Mouse (Mus musculus): Measurements from ENCODE around the gene Brox. TPM values are rescaled to one million over a fixed set of nuclear protein-coding genes. Genes with fewer than 3 reads are reported as not detected.

Gene Brox
- polyA plus RNA-seq, 1 experiment: 22.6 TPM

DNA sequence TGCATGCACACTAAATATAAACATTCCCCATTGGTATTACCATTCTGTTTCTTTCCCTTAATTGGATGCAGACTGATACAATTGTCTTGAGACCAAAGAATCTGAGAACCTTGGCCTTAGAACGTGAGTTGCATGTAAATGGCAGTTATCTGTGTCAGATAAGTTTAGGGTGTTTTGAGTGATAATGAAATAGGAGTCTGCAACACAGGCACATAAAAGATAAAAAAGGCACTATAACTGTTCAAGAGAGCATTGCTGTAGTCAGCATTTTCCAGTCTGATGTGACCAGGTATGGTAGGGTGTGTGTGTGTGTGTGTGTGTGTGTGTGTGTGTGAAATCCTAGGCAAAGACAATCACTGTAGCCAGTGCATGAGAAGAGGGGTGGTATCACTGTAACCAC, 48.9 kb downstream of the Brox start:
- Histone ChIP-seq H3K4me3 (ENCODE audit: insufficient read depth, low read depth, low read length) (no peak overlapping the region), H3K27ac (replicated peaks; ENCODE audit: low read depth, low read length) (no peak overlapping the region)

DNA sequence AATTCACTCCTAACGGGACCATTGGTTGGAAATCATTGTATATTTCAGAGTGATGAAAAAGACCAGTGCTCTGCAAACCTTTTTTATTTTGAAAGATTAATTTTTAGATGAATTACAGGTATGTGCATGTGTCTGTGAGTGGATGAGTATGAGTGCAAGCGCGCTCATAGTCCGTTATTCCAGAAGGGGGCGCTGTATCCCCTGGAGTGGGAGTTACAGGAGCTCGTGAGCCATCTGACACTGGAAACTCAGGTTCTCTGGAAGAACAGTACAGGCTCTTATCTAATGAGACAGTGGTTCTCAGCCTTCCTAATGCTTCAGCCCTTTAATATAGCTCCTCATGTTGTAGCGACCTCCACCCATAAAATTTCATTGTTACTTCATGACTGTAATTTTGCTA, 53.8 kb downstream of the Brox start:
- Histone ChIP-seq H3K4me1 (ENCODE audit: control insufficient read depth, insufficient read depth, insufficient read length, low read length) (no peaks in the 10 kb centered on the region), H3K27ac (replicated peaks; ENCODE audit: low read depth, low read length) (no peak overlapping the region), H3K4me3 (ENCODE audit: insufficient read depth, low read depth, low read length) (no peak overlapping the region)

More for the DNA sequence above, 48.9 kb downstream of the Brox start:
- no peaks in the 10 kb centered on the region for H3K4me1 ChIP-seq (ENCODE audit: control insufficient read depth, insufficient read depth, insufficient read length, low read length)

DNA sequence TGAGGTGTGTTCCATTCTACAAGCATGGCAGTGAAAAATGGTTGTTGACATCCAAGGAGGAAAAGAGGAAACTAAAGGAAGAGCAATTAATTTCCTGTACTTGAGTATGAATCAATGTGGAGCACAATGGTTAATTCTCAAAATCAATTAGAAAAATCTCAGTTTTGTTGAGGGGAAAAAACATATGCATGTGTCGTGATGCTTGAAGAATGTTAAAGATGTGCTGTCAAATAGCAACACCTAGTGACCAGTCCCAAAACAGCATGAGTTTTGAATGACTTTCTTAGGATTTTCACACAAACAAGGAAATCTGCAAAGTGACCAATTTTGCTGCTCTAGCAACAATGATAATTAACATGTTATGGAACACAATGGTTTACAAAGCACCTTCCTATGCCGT, 59.2 kb downstream of the Brox start:
- Histone ChIP-seq H3K27ac (replicated peaks; ENCODE audit: low read depth, low read length) (no peak overlapping the region), H3K4me1 (ENCODE audit: control insufficient read depth, insufficient read depth, insufficient read length, low read length) (no peaks in the 10 kb centered on the region), H3K4me3 (ENCODE audit: insufficient read depth, low read depth, low read length) (no peak overlapping the region)

DNA sequence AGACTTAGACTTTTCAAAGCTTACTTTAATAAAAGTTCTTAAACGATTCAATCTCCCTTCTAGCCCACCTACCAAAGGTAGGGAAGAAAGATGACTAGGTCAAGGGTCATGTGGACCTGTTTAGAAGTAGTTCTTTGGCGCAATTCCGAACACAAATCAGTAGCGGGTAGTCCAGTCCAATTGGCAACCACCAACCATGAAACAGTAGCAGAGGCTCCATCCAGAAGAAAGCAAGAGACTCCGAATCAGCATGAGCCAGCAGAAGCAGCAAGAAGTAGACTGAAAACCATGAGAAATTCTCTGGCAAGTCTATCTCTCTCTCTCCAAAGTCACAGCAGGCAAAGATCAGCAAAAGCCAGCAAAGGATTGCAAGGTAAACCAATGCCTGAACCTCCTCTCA, 60.6 kb downstream of the Brox start:
- Histone ChIP-seq H3K4me1 (ENCODE audit: control insufficient read depth, insufficient read depth, insufficient read length, low read length) (no peaks in the 10 kb centered on the region), H3K4me3 (ENCODE audit: insufficient read depth, low read depth, low read length) (no peak overlapping the region), H3K27ac (replicated peaks; ENCODE audit: low read depth, low read length) (no peak overlapping the region)

DNA sequence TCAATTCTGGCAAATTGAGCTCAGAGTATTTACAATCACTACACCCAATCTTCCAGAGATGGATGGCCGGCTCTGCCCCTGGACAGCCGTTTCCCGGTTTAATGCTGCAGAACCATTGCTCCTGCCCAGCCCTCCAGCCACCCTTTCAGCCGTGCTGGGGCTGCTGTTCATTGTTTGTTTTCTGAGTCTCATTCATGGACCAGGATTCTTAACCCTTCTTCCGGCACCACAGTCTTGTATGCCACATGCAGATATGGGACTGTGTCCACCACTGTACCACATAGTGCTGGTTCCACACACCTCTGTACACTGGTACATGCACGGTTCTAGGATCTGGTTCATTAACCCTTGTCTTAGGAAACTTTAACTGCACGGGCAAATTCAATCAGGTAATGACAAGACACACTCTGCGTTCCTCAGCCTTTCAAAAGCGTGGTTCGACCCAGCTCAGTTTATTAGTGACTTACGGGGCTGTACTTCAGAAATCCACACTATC, 63.3 kb downstream of the Brox start:
- Histone ChIP-seq H3K4me3 (ENCODE audit: insufficient read depth, low read depth, low read length) (no peak overlapping the region), H3K4me1 (ENCODE audit: control insufficient read depth, insufficient read depth, insufficient read length, low read length) (no peaks in the 10 kb centered on the region), H3K27ac (replicated peaks; ENCODE audit: low read depth, low read length) (no peak overlapping the region)

DNA sequence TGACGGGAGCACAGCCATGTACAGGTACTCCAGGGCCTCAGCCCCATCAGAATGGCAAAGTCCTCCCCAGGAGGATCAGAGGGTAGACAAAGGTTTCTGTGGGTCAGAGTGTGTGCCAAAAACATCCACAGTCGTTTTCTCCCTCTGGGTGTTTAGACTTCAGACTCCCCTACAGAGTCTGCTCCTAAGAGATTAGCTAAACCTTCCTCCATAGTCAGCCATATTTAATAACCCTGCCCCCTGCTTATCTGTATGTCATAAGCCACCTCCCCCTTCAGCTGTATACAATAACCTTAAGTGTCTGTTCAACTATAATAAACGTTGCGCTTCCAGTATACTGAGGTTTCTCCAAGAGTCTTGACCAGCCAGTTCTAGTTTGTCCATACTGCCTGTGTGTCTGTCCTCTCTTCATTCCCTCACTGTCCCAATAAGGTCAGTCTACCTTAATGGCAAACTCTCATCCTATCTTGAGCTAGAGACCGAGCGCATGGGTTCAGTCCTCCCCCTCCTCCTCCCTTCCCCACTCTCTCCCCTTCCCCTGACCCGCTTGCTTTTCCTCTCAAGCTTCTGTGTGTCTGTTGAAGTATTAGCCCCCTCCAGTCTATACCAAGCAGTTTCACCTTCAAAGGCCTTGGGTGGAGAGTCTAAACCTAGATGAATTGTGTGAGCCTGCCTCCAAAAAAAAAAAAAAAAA, 63.9 kb downstream of the Brox start:
- no peak overlapping the region for H3K4me3 ChIP-seq (ENCODE audit: insufficient read depth, low read depth, low read length)
- no peaks in the 10 kb centered on the region for H3K4me1 ChIP-seq (ENCODE audit: control insufficient read depth, insufficient read depth, insufficient read length, low read length)

DNA sequence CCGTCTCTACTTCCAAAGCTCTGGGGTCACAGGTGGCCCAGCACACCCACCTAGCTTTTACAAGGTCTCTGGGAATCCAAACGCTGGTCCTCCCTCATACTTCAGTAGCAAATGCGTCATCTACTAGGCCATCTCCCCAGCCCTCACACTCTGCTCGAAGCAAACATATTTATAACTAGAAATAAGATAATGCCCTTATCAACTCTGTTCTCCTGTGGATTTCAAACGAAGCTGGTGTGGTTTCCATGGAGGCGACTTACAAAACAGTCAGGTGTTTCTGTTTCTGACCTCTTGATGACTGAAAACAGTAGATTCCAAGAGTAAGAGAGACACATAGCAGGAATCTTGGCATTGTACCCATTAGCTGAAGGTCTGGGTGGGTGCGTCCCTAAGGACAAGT, 69.6 kb downstream of the Brox start:
- H3K27ac ChIP-seq (replicated peaks; ENCODE audit: low read depth, low read length): no peak overlapping the region
- no peaks in the 10 kb centered on the region for H3K4me1 ChIP-seq (ENCODE audit: control insufficient read depth, insufficient read depth, insufficient read length, low read length)
- H3K4me3 ChIP-seq (ENCODE audit: insufficient read depth, low read depth, low read length): no peak overlapping the region

More for the DNA sequence above, 63.9 kb downstream of the Brox start:
- no peak overlapping the region for H3K27ac ChIP-seq (replicated peaks; ENCODE audit: low read depth, low read length)

Other genes starting within 250 kb of the Brox start
- 8.7 and 8.8 TPM in 2 replicates for gene Disp1, start 75.7 kb downstream of the Brox start, polyA plus RNA-seq (2012; ENCODE audit: insufficient read depth, insufficient read length, missing spikeins)
- 30.0 and 35.5 TPM in 2 replicates for gene Aida, start 679 bp downstream of the Brox start, polyA plus RNA-seq (2012; ENCODE audit: insufficient read depth, insufficient read length, missing spikeins)
- gene Mia3, start 72.3 kb upstream of the Brox start, polyA plus RNA-seq (2012; ENCODE audit: insufficient read depth, insufficient read length, missing spikeins): 58.5 and 69.1 TPM in 2 replicates
- gene Taf1a, start 91.7 kb upstream of the Brox start, polyA plus RNA-seq (2012; ENCODE audit: insufficient read depth, insufficient read length, missing spikeins): 4.2 and 7.3 TPM in 2 replicates
- not detected in 2 replicates for gene Hhipl2, start 120.9 kb upstream of the Brox start, polyA plus RNA-seq (2012; ENCODE audit: insufficient read depth, insufficient read length, missing spikeins)